Mouse (Mus musculus) midbrain, embryonic 12.5 days (tissue): ENCODE results near the gene Sspn. TPM values are rescaled to one million over a fixed set of nuclear protein-coding genes. Genes with fewer than 3 reads are reported as not detected.
A peak's percentile ranks its signal among the peaks of the same experiment; 100 is the strongest.

ENCODE experiments used
- ATAC-seq: fragments of 200-750 bp; cut with Nextera tagmentation; 2 replicates; pipeline ENCODE4 v1.8.0; 2017; ENCODE audit warnings: low read depth, moderate TSS enrichment, moderate library complexity; ENCODE audit not compliant: low FRiP score
- H3K27ac ChIP-seq: fragments of 300-500 bp; sonication (generic); replicated peaks from 2 replicates; pipeline ENCODE4 v1.5.1; 2016; ENCODE audit warnings: mild to moderate bottlenecking
- H3K27me3 ChIP-seq: fragments of 300-500 bp; sonication (generic); 2 replicates; pipeline ENCODE4 v1.6.1; 2016; ENCODE audit warnings: mild to moderate bottlenecking
- H3K36me3 ChIP-seq: fragments of 300-500 bp; sonication (generic); 2 replicates; pipeline ENCODE4 v1.6.1; 2016
- H3K4me1 ChIP-seq: fragments of 300-500 bp; sonication (generic); 2 replicates; pipeline ENCODE4 v1.6.1; 2016
- H3K4me2 ChIP-seq: fragments of 300-500 bp; sonication (generic); replicated peaks from 2 replicates; pipeline ENCODE4 v1.6.1; 2016; ENCODE audit warnings: mild to moderate bottlenecking, moderate library complexity
- H3K4me3 ChIP-seq: fragments of 300-500 bp; sonication (generic); 2 replicates; pipeline ENCODE4 v1.5.1; 2016; ENCODE audit warnings: mild to moderate bottlenecking
- H3K9ac ChIP-seq: fragments of 300-500 bp; sonication (generic); replicated peaks from 2 replicates; pipeline ENCODE4 v1.6.1; 2016; ENCODE audit warnings: mild to moderate bottlenecking, moderate library complexity
- H3K9me3 ChIP-seq: fragments of 300-500 bp; sonication (generic); 2 replicates; pipeline ENCODE4 v1.6.1; 2016; ENCODE audit warnings: mild to moderate bottlenecking
- WGBS: fragments of 180-500 bp; shearing (Covaris S2); methylation state at CpG from one replicate; pipeline ENCODE4 v1.1.7; 2016; 5-methylcytosine and 5-hydroxymethylcytosine counted together
- polyA plus RNA-seq: library from polyadenylated mRNA; unstranded; fragments of >200 nt; fragmentation: Nextera tagmentation; extraction: Ambion mirVana; gene quantifications from 2 replicates; pipeline ENCODE4 v1.2.1, GENCODE M21; 2016

The Sspn gene
- polyA plus RNA-seq, 1 experiment from 2014 or later, result 4.8 TPM

DNA sequence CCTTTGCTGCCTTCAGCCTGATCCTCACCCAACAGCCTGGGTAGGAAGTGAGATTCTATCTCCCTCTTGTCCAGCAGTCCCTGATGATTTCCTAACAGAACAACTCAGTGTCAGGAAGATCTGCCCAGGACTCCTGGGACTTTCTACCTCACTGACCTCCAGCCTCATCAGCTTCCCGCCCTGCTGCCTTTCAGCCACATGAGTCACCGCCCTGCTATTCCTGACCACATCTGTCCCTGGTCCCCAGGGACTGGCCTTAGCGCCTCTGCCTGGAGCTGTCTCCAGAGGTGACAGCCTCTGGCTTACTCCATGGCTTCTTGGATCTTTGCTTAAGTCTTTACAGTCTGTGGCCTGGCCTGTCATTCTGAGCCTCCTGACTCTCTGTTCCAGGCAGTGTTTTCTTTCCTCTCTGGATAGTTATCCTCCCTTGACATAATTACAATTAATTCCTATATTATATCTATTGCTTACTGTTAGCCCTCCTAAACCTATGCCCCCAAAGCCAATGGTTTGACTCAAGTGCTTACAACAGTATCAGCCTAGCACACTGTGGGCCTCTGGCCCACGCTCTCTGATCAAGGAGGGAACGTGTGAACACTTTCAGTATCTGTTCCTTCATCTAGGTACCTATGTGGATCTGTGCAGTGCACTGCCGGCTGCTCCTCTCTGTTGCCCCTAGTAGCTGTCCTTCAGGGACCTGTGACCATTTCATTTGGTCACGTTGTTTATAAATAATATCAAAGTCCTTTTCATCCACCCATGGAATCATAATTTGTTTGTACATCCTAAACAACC lies 25.1 kb upstream of the Sspn start:
- Histone ChIP-seq H3K9ac (no peak overlapping the region), H3K4me2 (no peak overlapping the region), H3K9me3 (no peaks in the 10 kb centered on the region), H3K27me3 (no peaks in the 10 kb centered on the region), H3K27ac (no peak overlapping the region), H3K36me3 (no peaks in the 10 kb centered on the region), H3K4me1 (no peaks in the 10 kb centered on the region), H3K4me3 (no peak overlapping the region)
- no peak for ATAC-seq
- WGBS, result 67% methylated on average over 7 of the region's 7 CpGs

DNA sequence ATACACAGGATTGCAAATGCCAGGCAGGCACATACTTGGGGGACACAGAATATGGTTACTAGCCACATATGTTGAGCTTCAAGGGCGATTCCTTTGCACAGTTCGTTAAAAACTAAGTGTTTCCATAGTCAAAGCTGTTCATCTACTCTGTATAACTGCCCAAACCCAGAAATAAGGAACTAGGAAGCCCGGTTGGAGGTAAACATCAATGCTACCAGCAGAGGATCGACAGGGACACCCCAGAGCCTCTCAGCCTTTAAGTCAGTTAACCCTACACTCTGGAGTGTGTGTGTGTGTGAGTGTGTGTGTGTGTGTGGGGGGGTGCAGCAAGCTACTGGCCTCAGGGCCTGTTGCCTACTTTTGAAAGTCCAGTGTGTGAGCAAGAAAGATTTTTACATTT lies 21.5 kb upstream of the Sspn start:
- H3K9me3 ChIP-seq, result no peaks in the 10 kb centered on the region
- no peak for ATAC-seq
- 74% methylated on average over 4 of the region's 4 CpGs for WGBS
- H3K36me3 ChIP-seq, result no peaks in the 10 kb centered on the region
- no peaks in the 10 kb centered on the region for H3K4me1 ChIP-seq
- H3K27ac ChIP-seq, result no peak overlapping the region
- H3K9ac ChIP-seq, result no peak overlapping the region
- no peaks in the 10 kb centered on the region for H3K27me3 ChIP-seq
- no peak overlapping the region for H3K4me3 ChIP-seq
- H3K4me2 ChIP-seq, result no peak overlapping the region

DNA sequence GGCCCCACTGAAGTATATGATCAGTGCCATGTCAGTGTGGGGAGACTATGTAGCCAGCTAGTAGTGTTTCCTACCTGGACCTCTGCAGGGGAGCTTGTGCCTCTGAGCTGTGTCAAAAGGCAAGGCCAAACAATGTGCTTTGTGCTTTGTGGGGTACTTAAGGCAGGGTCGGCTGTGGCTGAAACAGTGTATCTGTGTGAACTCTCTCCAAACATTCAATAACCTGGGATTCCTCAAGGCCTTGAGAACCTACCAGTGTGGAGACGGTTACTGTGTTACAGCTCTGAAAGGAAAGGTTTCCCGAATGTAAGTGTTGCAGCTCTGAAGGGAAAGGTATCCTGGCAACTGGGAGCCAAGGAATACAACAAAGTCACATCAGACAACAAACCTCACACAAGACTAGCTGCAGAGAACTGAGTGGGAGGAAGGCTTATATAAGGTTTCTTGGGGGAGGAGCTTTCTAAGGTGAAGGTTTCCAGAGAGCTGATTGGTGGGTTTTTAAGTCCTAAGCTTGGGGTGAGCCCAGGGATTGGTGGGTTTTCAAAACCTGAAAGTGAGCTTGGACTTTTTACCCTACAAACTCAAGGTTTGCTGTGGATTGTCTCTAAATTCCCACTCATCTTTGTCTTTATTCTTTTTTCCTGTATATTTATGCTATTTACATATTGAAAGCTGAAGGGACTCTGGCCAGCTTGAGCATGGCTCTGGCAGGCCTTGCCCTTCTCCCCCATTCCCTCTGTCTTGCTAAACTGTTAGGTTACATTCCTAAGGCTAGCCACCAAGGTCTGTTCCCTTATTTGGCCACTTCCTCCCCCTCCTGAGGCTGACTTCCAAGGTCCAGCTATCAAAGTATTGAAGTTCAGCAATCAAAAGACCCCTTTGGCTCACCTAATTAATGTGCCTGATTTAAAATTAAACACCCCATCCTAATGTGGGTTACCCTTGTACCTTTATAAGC lies 20.7 kb upstream of the Sspn start:
- 63% methylated on average over 3 of the region's 3 CpGs for WGBS
- no peak overlapping the region for H3K4me3 ChIP-seq

DNA sequence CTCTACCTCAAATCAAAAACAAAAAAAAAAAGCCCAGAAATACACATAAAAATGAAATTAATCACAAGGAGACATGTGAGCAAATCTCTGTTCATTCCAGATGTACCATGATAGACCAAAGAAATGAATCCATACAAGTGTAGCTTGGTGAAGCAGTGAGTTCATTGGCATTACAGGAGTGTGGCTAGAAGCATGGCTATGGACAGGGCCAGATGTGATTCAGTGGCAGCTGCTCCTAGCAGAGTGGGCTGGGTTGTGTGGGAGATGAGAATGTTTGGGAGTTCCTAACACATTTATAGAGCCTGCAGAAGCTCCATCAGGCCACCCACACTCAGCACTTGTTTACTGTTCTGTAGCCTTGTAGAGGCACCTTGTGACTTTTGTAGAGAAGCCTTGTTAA lies 19.2 kb upstream of the Sspn start:
- H3K9ac ChIP-seq, result no peak overlapping the region
- H3K9me3 ChIP-seq, result no peaks in the 10 kb centered on the region
- ATAC-seq, result no peak
- no peak overlapping the region for H3K4me3 ChIP-seq
- H3K27me3 ChIP-seq, result no peaks in the 10 kb centered on the region
- no peak overlapping the region for H3K27ac ChIP-seq
- no peaks in the 10 kb centered on the region for H3K4me1 ChIP-seq
- no peak overlapping the region for H3K4me2 ChIP-seq
- no peaks in the 10 kb centered on the region for H3K36me3 ChIP-seq

More for the DNA sequence above, 20.7 kb upstream of the Sspn start:
- Histone ChIP-seq H3K4me2 (no peak overlapping the region), H3K36me3 (no peaks in the 10 kb centered on the region), H3K9me3 (no peaks in the 10 kb centered on the region), H3K27me3 (no peaks in the 10 kb centered on the region), H3K27ac (no peak overlapping the region), H3K9ac (no peak overlapping the region), H3K4me1 (no peaks in the 10 kb centered on the region)
- no peak for ATAC-seq

DNA sequence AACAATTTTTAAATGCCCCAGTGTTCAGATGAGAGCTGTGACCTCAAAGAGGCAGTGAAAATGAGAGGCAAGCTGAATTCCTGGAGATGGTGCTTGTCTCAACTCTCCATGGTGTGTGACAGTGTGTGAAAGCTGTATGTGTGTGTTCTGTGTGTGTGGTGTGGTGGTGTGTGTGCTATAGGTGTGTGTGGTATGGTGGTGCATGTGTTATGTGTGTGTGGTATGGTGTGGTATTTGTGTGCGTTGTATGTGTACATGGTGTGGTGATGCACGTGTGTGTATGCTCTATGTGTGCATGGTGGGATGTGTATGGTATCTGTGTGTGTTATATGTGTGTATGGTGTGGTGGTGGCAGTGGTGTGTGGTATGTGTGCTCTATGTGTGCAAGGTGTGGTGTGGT lies 16.0 kb upstream of the Sspn start:
- no peak overlapping the region for H3K4me2 ChIP-seq

DNA sequence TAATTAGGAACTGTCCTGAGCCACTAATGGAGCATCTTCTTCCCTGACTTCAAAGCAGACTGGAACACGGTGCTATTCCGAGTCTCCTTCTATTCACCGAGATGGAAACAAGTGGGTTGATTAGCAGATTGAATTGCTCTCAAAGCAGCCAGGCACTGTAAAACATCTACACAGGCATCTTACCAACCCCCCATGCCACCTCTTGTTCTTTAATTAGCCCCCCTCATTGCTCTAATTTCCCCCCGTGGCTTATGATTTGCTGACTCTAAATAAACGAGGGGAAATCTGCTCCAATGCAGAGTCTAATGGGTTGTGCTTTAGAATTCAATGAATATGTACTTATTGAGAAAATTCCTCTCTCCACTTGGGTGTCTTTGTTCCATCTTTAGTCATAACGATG lies 15.0 kb upstream of the Sspn start:
- Histone ChIP-seq H3K9ac (no peak overlapping the region), H3K27me3 (no peaks in the 10 kb centered on the region), H3K4me2 (no peak overlapping the region), H3K9me3 (no peaks in the 10 kb centered on the region), H3K27ac (no peak overlapping the region), H3K4me3 (no peak overlapping the region), H3K36me3 (no peaks in the 10 kb centered on the region), H3K4me1 (no peaks in the 10 kb centered on the region)
- ATAC-seq, result no peak
- WGBS, result 66% methylated on average over 6 of the region's 6 CpGs

More for the DNA sequence above, 16.0 kb upstream of the Sspn start:
- no peaks in the 10 kb centered on the region for H3K9me3 ChIP-seq
- H3K27ac ChIP-seq, result no peak overlapping the region
- H3K4me1 ChIP-seq, result no peaks in the 10 kb centered on the region
- H3K4me3 ChIP-seq, result no peak overlapping the region
- H3K9ac ChIP-seq, result no peak overlapping the region
- no peaks in the 10 kb centered on the region for H3K36me3 ChIP-seq
- no peaks in the 10 kb centered on the region for H3K27me3 ChIP-seq
- no peak for ATAC-seq
- WGBS, result 98% methylated on average over 2 of the region's 2 CpGs

DNA sequence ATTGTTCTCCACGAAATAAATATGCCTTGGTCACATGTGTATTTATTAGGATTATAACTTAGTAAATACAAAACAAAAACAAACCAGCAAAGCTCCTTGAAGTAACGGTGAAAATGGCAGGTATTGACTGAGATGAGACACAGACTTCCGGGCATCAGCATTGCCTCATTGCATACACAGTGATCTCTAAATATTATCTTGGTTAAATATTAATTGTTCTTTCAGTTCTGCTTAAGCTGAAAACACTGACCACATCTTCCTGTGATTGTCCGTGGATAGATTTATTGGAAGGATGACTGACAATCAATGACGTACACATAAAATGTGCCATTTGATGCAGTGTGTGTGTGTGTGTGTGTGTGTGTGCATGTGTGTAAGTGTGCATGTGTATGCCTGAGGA lies 13.2 kb upstream of the Sspn start:
- Histone ChIP-seq H3K4me2 (no peak overlapping the region), H3K36me3 (no peaks in the 10 kb centered on the region), H3K4me3 (no peak overlapping the region), H3K9ac (no peak overlapping the region), H3K9me3 (no peaks in the 10 kb centered on the region), H3K27me3 (no peaks in the 10 kb centered on the region), H3K27ac (no peak overlapping the region), H3K4me1 (no peaks in the 10 kb centered on the region)
- 87% methylated on average over 5 of the region's 5 CpGs for WGBS
- ATAC-seq, result no peak

DNA sequence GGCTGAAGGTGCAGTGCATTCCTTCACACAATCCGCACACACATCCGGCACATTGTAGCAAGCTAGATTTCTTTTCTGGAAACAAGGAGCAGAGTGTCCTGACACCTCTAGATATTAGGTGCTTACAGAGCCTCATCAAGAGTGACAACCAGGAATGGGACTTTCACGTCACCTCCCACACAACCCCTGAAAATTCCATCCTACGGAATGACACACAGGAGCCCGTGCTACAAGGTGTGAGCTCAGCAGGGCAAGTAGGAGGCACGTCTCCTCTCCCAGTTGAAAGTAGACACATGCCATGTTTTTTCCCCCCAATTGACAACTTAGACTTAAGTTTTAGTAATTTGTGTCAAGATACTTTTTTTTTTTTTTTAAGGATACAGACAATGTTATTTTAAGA lies 7.8 kb upstream of the Sspn start:
- WGBS, result 87% methylated on average over 6 of the region's 6 CpGs

DNA sequence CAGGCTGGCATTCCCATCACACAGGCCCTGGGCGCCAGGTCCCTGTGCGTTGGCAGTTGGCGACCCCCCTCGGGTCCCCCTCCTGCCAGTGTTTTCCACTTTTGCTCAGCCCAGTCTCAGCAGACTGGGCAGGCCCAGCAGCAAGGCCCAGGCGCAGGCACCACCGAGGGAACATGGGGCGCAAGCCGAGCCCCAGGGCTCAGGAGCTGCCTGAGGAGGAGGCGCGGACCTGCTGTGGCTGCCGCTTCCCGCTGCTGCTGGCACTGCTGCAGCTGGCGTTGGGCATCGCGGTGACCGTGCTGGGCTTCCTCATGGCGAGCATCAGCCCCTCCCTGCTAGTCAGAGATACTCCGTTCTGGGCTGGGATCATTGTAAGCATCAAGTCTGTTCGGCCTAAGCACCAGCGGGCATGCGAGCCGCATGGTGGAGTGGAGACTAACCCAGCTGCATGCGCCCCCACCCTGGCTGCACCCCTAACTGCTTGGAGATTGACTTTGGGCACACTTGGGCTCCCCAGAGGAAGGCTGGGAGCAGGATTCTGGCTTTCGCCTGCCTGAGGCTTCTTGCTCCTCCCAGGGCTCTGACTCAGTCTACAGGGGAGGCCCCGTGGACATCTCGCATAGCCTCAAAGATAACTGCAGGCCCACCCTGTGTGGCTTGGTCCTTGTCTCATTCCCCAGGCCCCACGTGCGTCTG lies 2.7 kb downstream of the Sspn start:
- Histone ChIP-seq H3K27me3 (no peaks in the 10 kb centered on the region), H3K36me3 (no peaks in the 10 kb centered on the region), H3K4me2 (peak overlapping the region; percentile 69), H3K9ac (peak overlapping the region; percentile 65), H3K4me3 (peak overlapping the region; percentile 45), H3K27ac (peak overlapping the region; percentile 85), H3K9me3 (no peaks in the 10 kb centered on the region), H3K4me1 (peaks cover 16% of the 10 kb centered on the region)
- WGBS, result 5% methylated on average over 28 of the region's 28 CpGs
- peak; percentile 96 for ATAC-seq

More for the DNA sequence above, 7.8 kb upstream of the Sspn start:
- Histone ChIP-seq H3K36me3 (no peaks in the 10 kb centered on the region), H3K27me3 (no peaks in the 10 kb centered on the region), H3K9ac (no peak overlapping the region), H3K4me2 (no peak overlapping the region), H3K9me3 (no peaks in the 10 kb centered on the region), H3K4me3 (no peak overlapping the region), H3K27ac (no peak overlapping the region), H3K4me1 (no peaks in the 10 kb centered on the region)
- no peak for ATAC-seq

DNA sequence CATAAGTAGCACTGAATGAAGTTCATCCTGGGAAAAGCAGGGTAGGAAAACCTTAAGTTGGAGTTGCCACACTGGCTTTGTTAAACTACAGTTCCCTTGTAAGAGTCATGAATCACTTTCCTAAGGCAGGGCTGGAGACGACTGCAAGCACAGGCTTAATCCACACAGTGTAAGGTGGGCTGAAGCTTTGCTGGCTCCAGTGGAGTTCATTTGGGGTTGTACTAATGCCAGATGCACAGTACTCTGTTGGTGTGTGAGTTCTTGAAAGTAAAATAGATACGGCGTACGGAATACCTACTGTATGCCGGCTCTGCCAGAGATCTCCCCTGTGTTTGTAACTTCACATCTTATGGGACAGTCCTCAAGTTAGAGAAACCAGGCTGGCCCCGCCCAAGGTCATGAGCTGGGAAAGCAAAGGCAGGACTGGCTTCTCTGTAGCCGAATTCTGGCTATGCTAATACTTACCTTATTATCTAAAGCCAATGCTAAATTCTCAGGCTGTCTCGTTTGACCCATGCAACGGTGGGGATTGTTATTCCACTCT lies 3.3 kb downstream of the Sspn start:
- Histone ChIP-seq H3K4me2 (peak overlapping the region; percentile 69), H3K27ac (peak overlapping the region; percentile 85; the same call in 1 of the 2 replicates), H3K4me1 (peaks cover 16% of the 10 kb centered on the region), H3K36me3 (no peaks in the 10 kb centered on the region), H3K4me3 (peak overlapping the region; percentile 45; the same call in 1 of the 2 replicates), H3K9ac (peak overlapping the region; percentile 65; the same call in 1 of the 2 replicates), H3K27me3 (no peaks in the 10 kb centered on the region), H3K9me3 (no peaks in the 10 kb centered on the region)
- no peak; the same call in 1 of the 2 replicates for ATAC-seq
- WGBS, result 76% methylated on average over 9 of the region's 9 CpGs

DNA sequence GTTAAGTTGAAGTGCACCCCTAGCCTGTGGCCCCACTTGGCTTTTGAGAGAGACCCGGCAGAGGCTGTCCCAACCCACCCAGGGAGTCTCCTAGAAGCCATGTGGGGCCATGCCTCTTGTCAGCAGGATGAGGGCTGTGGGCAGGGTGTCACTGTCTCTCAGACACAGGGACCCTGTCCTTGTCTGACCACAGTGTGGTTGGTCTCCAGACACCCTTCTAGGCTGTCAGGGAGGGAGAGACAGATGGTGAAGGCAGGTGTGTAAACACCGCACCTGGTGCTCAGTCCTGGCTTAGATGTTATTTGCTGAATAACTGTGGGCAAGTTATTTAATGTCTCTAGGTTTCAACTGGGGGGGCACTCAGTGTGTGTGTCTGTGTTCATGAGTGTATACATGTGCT lies 4.5 kb downstream of the Sspn start:
- H3K36me3 ChIP-seq, result no peaks in the 10 kb centered on the region
- no peak overlapping the region for H3K9ac ChIP-seq
- WGBS, result 78% methylated on average over 2 of the region's 2 CpGs
- no peak for ATAC-seq
- H3K9me3 ChIP-seq, result no peaks in the 10 kb centered on the region
- no peak overlapping the region for H3K27ac ChIP-seq
- H3K4me2 ChIP-seq, result no peak overlapping the region
- peaks cover 16% of the 10 kb centered on the region for H3K4me1 ChIP-seq
- no peak overlapping the region for H3K4me3 ChIP-seq
- no peaks in the 10 kb centered on the region for H3K27me3 ChIP-seq
